Mouse (Mus musculus) layer of hippocampus, adult 2 months (tissue): ENCODE results near the gene Fads2. TPM values are rescaled to one million over a fixed set of nuclear protein-coding genes. Genes with fewer than 3 reads are reported as not detected.
A peak's percentile ranks its signal among the peaks of the same experiment; 100 is the strongest.

Experiments used
- DNase-seq, 2 experiments: peaks; one replicate each; pipeline ENCODE4 v3.0.0; 2022; ENCODE audit warnings: low spot score in 2 of 2
- H3K27ac ChIP-seq: fragments of 200-600 bp; 2 replicates; pipeline ENCODE4 v1.8.1; 2022
- H3K4me3 ChIP-seq: fragments of 200-600 bp; 2 replicates; pipeline ENCODE4 v1.8.1; 2022; ENCODE audit warnings: mild to moderate bottlenecking
- CTCF ChIP-seq: fragments of 200-600 bp; conservative IDR thresholded peaks from 2 replicates; pipeline ENCODE4 v1.8.1; 2022; ENCODE audit warnings: antibody characterized with exemption, mild to moderate bottlenecking, moderate library complexity
- total RNA-seq, 2 experiments: library from RNA; stranded (reverse); gene quantifications; 2 replicates each; pipeline ENCODE4 v1.2.3; 2021

Gene Fads2
- total RNA-seq, 2 experiments from 2014 or later, result 147 to 152 TPM

DNA sequence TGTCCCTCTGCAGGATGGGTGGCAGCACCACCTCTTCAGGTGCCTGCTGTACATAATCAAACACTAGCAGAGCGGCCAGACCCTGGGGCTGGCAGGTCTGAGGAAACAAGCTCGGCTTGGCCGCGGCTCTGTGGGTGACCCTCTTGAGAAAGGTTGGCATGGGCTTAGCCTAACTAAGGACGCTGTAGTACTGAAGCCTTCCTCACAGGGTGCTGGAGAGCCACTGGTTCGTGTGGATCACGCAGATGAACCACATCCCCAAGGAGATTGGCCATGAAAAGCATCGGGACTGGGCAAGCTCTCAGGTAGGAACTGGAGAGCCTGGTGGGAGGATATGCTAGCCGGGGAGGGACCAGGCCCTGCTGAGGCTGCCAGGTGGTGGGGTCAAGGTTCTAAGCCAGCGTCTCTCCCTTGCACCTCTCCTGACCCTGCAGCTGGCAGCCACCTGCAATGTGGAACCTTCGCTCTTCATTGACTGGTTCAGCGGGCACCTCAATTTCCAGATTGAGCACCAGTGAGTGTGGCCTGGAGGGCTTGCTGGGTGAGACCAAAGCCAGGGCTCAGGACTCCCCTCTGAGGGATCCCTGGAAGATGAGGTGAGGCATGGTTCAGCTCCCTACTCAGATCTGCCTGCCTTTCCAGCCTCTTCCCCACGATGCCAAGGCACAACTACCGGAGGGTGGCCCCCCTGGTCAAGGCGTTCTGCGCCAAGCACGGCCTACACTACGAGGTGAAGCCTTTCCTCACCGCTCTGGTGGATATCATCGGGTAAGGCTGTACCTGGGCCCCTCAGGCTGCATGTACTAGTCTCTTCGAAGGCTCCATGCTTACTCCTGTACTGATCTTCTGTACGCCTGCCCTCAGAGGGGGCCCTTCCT lies 45.5 kb downstream of the Fads2 start:
- Histone ChIP-seq H3K27ac (no peak overlapping the region), H3K4me3 (no peak overlapping the region)
- no peak for DNase-seq
- peak; percentile 38 for TF ChIP-seq CTCF

GRCm38 (mm10) chr19:10055261-10055660 lies 46.3 kb downstream of the Fads2 start:
- Histone ChIP-seq H3K4me3 (no peak overlapping the region), H3K27ac (no peak overlapping the region)
- no peak for TF ChIP-seq CTCF
- DNase-seq, result no peak

- Histone ChIP-seq H3K27ac (no peak overlapping the region), H3K4me3 (no peak overlapping the region)
- no peak for TF ChIP-seq CTCF
- no peak for DNase-seq
Measured at GRCm38 (mm10) chr19:10054361-10055075, 47.0 kb downstream of the Fads2 start.

GRCm38 (mm10) chr19:10053692-10054260 lies 47.8 kb downstream of the Fads2 start:
- DNase-seq, result no peak
- Histone ChIP-seq H3K4me3 (no peak overlapping the region), H3K27ac (no peak overlapping the region)
- TF ChIP-seq CTCF, result no peak

- Histone ChIP-seq H3K4me3 (no peak overlapping the region), H3K27ac (no peak overlapping the region)
- TF ChIP-seq CTCF, result no peak
- DNase-seq, result no peak
Measured at GRCm38 (mm10) chr19:10052698-10053097, 48.8 kb downstream of the Fads2 start.

DNA sequence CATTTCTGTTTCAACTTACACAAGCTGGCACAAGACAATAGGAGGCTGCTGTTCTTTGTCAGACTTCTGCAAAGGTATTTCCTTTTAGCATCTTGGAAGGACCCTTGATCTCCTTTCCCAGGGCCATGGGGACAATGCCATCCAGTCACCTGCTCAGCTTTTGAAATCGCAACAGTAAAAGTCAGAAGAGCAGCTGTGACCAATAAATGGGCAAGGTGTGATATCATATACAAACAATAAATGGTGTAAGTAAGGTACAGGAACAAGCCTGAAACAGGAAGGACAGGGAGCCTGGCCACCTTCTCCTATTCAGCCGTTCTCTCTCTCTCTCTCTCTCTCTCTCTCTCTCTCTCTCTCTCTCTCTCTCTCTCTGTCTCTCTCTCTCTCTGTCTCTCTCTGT lies 51.1 kb downstream of the Fads2 start:
- no peak for DNase-seq
- no peak overlapping the region for H3K4me3 ChIP-seq
- no peak overlapping the region for H3K27ac ChIP-seq
- TF ChIP-seq CTCF, result no peak

- no peak for DNase-seq
- TF ChIP-seq CTCF, result no peak
- Histone ChIP-seq H3K4me3 (no peak overlapping the region), H3K27ac (no peak overlapping the region)
Measured at GRCm38 (mm10) chr19:10049533-10049932, 52.0 kb downstream of the Fads2 start.

DNA sequence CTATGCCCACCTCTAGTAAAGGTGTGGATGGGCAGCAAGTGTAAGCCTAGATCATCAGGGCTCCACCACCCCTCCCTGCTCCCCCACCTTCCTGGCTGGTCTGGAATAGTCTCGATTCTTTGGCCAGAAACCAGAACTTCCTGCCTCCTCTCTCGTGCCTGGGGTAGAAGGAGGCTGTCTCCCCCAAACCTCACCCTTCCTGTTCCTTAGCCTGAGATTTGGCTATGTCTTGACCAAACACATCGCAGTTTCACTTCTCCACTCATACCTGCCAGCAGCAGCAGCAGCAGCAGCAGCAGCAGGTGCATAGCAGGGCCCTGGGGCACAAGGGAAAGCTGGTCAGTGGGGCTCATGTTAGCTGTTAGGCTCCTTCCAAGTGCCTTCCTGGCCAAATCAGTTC lies 54.6 kb downstream of the Fads2 start:
- H3K4me3 ChIP-seq, result no peak overlapping the region
- TF ChIP-seq CTCF, result no peak
- DNase-seq, result no peak

GRCm38 (mm10) chr19:10046346-10046745 lies 55.2 kb downstream of the Fads2 start:
- no peak for DNase-seq
- no peak for TF ChIP-seq CTCF
- no peak overlapping the region for H3K27ac ChIP-seq
- no peak overlapping the region for H3K4me3 ChIP-seq

More for the DNA sequence above, 54.6 kb downstream of the Fads2 start:
- no peak overlapping the region for H3K27ac ChIP-seq

DNA sequence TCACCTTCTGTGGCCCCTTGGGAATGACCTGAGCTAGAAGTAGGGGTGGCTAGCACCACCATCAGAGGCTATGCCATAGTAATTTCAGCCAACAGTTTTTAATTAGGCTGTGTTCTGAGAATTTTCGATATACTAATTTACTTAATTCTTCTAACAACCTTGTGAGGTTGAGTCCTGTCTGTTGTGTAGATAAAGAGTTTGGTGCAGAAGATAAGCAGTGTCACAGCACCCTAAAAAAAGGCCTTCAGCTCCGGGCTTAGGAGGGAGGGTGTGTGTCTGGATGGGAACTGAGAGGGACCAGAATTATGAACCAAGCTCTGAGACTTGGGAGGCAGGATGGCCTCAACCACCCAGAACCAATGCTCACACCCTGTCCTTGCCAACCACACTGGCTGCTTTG lies 55.8 kb downstream of the Fads2 start:
- no peak for DNase-seq
- no peak overlapping the region for H3K27ac ChIP-seq
- no peak for TF ChIP-seq CTCF
- H3K4me3 ChIP-seq, result no peak overlapping the region

GRCm38 (mm10) chr19:10043643-10044042 lies 57.9 kb downstream of the Fads2 start:
- H3K27ac ChIP-seq, result no peak overlapping the region
- DNase-seq, result no peak
- TF ChIP-seq CTCF, result no peak
- no peak overlapping the region for H3K4me3 ChIP-seq

- no peak for DNase-seq
- TF ChIP-seq CTCF, result no peak
- Histone ChIP-seq H3K27ac (no peak overlapping the region; the same call in 1 of the 2 replicates), H3K4me3 (peak overlapping the region; percentile 87)
Measured at GRCm38 (mm10) chr19:10042816-10043215, 58.7 kb downstream of the Fads2 start.

GRCm38 (mm10) chr19:10042232-10042631 lies 59.3 kb downstream of the Fads2 start:
- Histone ChIP-seq H3K4me3 (peak overlapping the region; percentile 87), H3K27ac (peak overlapping the region; percentile 92)
- TF ChIP-seq CTCF, result no peak
- no peak for DNase-seq
